Mouse (Mus musculus) gastrocnemius, postnatal 14 days (tissue): ENCODE measurements around the gene Srl. TPM values are rescaled to one million over a fixed set of nuclear protein-coding genes. Genes with fewer than 3 reads are reported as not detected.
A peak's percentile ranks its signal among the peaks of the same experiment; 100 is the strongest.
"Not testable (repeated sequence)": the region's sequence is repeated elsewhere in the genome, so short reads cannot be mapped to it uniquely, and the experiment has no call there.

Experiments
- DNase-seq: peaks from one replicate; pipeline ENCODE4 v3.0.0; 2021; ENCODE audit warnings: mixed read lengths
- intact Hi-C: fragments of 180-260 bp; cut with DNase I; formaldehyde crosslinking; loops from one replicate; pipeline ENCODE4 v1.15.1; 2025; ENCODE audit warnings: low total_unique reads
- total RNA-seq, 2 experiments: library from RNA; stranded (reverse); gene quantifications; 2 replicates each; pipeline ENCODE4 v1.2.3; 2021

The Srl gene
- total RNA-seq, 2 experiments from 2014 or later: 1,512 to 1,606 TPM

DNA sequence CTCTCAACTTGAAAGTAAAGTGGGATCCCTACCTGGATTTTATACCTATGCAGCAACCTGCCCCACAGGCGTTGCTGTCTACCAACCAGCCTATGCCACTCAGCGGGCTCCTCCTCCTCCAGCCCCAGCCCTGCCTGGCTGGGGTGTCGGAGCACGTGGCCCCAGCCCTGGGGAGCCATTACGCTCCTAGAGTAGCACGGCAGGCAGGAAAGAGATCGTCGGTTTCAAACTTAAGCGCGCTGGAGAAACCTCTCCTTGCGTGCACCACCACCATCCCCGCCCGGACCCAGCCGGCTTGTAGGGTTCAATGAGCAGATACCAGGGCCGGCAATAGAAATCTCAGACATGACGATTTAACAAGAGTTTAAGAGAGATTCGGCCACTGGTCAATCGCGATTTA lies 16.3 kb upstream of the Srl start:
- intact Hi-C loops: no loop called here
- peak; percentile 73 for DNase-seq

DNA sequence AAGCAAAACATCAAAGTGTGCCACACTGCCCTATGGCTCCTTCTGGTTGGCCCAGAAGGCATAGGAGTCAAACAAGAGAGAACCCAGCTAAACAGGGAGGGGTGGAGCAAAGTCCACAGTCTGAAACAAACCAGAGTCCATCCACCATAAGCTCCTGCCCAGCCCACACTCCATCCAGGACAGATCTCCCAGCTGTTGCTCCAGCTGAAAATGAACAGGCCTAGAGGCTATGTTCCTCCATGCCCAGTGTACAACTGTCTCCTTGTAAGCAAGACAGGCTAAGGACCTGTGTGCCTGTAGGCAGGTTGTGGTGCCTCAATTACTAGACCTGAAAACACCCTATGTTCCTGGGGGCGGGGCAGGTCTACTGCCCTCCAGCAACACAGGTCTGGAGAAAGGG lies 15.5 kb upstream of the Srl start:
- intact Hi-C loops: no loop called here
- no peak for DNase-seq

DNA sequence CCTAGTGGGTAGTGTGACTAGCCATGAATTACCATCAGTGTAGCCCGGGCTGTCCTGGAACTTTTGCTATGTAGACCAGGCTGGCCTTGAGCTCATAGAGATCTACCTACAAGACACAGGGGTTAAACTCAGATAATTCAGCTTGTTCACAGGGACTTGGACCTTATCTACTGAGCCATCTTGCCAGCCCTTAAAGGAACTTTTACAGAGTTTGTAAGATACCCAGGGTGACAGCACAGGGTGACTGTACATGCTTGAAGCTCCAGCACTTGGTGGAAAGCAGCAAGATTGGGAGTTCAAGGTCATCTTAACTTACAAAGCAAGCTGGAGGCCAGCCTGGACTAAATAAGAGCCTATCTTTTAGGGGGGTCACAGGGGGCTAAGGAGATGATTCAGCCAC lies 13.9 kb upstream of the Srl start:
- intact Hi-C loops: no loop called here

DNA sequence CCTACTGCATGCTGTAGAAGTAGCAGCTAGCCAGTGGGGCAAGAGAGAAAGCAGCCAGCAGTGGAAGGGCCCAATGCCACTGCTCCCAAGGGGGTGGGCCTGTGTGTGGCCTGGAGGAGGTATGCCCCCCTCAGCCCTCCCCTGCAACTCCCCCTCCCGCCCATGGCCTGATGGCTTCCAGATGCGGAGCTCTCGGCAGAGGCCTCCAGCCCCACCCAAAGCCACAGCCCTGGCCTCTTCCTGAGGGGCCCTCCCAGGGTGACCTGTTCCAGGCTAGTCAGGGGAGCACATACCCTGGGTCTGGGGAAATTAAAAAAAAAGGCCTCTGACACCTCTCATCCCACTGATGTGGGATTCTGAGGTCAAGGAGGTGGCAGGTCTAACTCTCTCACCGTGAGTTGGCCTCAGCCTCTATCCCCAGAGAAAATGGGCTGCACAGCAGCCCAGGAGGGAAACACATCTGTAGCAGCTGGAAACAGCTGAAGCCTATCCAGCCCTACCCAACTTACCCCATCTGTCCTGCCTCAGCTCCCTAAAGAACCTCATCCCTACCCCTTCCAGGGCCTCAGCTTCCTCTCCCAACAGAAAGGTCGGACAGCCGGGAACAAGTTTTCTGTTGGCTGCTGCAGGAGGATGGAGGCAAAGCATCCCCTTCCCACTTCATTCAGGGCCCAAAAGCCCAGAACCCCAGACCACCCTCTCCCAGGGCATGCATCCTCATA lies 11.4 kb upstream of the Srl start:
- intact Hi-C loops: loop anchor here (5.0 kb wide), 1 partner anchor 54 kb away; no protein-coding TSS in a partner anchor

More for the DNA sequence above, 13.9 kb upstream of the Srl start:
- no peak for DNase-seq

DNA sequence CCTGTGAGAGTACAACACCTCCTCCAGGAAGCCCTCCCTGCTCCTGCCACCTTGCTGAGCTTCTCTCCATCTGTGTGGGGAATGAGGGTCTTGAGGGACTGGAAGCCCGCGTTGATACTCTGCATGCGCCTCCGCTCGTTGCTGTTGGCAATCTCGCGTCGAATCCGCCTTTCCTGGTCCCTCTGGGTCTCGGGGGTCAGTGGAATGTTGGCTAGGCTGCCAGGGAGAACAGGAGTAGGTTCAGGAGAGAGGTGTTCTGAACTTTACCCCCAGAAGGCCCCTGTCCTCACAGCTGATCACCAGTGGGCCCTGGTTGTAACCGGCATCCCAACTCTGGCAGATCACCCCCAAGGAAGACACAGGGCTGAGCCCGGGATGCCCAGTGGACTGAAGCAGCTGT lies 10.3 kb upstream of the Srl start:
- intact Hi-C loops: loop anchor here (5.0 kb wide), 1 partner anchor 55 kb away; no protein-coding TSS in a partner anchor

More for the DNA sequence above, 11.4 kb upstream of the Srl start:
- peak; percentile 72 for DNase-seq

DNA sequence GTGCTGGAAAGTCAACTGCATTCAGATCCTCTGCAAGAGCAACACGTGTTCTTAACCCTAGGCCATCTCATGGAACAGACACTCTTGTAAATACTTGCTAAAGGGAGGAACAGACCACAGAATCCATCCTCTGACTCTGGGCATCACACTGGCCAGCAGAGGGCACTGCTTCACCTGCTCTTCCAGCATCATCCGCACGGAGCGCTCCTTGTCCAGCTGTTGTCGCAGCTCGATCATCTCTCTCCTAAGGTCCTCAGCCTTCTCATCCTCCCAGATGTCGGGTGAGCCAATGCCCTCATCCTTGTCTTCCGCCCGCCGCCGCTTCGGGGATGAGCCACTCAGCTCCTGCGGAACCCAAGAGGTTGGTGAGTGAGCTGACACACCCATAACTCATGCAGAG lies 9.4 kb upstream of the Srl start:
- intact Hi-C loops: loop anchor here (5.0 kb wide), 1 partner anchor 56 kb away; no protein-coding TSS in a partner anchor
- DNase-seq: peak; percentile 78

More for the DNA sequence above, 10.3 kb upstream of the Srl start:
- DNase-seq: no peak

DNA sequence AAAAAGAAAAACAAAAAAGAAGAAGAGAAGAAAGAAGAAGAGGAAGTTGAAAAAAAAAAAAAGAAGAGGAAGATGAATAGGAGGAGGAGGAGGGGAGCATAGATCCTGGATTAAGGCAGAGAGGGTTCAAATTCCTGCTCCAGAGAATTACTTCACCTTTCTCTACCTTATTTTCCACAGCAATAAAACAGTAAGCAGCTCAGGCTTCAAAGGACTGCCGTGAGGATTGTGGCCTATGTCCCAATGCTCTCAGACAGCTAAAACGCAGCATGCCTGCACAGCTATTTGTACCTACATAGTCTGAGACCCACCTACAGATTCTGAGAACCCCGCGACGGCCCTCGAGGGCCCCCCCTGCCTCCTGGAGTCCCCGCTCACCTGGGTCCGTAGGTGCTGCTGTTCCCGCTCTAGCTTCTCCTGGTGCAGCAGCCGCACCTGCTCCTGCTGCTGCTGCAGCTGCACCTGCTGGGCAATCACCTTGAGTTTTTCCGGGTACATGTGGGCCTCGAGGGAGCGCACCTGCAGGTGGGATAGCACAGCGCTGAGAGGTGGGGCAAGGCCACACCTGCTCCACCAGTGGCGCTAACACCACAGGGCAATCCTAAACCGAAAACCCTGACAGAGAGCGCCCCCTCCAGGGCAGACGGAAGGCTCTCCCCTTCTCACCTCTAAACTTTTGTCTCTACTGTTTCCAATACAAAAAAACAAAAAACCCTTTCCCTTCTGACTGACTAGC lies 7.5 kb upstream of the Srl start:
- DNase-seq: no peak
- intact Hi-C loops: loop anchor here (10.0 kb wide), 1 partner anchor 234 kb away; no protein-coding TSS in a partner anchor

DNA sequence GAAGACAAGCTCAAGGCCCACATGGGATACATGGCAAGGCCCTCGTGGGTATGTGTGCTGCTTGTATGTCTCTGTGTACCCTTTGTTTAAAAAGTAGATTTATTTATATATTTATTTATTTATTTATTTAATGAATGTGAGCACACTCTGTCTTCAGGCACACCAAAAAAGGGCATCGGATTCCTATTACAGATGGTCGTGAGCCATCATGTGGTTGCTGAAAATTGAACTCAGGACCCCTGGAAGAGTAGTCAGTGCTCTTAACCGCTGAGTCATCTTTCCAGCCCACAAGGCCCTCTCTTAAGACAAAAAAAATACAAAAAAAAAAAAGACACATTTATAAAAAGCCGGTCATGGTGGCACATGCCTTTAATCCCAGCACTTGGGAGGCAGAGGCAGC lies 6.0 kb upstream of the Srl start:
- intact Hi-C loops: loop anchor here (10.0 kb wide), 1 partner anchor 233 kb away; no protein-coding TSS in a partner anchor
- no peak for DNase-seq

DNA sequence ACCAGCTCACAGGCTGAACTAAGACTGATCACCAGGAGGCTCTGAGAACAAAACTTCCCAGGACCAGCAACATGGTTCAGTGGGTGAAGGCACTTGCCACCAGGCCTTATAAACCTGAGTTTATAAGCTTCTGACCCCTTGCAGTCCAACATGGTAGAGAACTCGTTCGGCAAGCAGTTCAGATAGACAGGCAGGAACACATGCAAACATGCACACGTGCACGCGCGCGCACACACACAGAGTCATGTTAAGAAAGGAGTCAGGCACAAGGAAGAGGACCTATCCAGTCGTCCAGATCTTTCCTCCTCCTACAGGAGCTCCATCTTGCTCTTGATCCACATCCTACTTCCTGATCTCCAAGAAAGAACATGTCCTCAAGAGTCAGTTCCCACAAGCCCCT lies 5.2 kb upstream of the Srl start:
- no peak for DNase-seq
- intact Hi-C loops: loop anchor here (10.0 kb wide), 1 partner anchor 232 kb away; no protein-coding TSS in a partner anchor

DNA sequence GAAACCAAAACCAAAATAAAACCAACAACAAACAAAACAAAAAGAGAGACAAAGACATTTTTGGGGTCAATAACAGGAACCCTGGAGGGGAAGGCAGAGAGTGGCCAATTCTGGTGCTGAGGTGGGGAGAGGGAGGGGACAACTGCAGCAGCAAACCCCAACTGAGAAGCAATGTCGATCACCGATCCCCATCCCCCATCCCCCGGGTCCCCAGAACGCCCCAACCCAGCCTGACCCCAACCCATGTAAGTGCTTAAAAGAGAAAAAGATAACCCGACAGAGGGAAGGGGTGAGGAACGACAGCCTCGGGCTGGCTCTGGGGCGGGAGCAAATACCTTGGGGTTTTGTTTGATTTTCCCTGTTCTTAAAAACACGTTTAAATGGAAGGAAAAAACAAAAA lies 3.2 kb upstream of the Srl start:
- intact Hi-C loops: loop anchor here (10.0 kb wide), 1 partner anchor 230 kb away; no protein-coding TSS in a partner anchor
- DNase-seq: no peak

DNA sequence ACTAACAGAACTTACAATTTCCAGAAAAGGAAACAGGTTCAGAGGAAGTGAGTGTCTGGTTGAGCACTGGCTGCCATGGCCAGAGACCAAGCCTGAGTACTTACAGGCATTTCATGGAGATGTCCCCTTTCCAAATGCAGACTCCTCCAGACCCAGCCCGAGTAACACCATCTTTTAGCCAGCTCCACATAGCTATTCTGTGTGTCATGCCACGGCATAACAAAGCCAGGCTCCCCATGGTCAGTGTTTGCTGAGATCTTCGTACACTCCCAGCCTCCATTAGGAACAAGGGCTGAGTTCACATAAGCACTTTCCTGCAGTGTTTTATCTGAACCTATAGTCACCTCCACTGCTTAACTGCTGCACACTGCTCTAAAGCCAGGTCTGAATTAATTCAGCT lies 1.6 kb upstream of the Srl start:
- intact Hi-C loops: loop anchor here (2.0 to 10.0 kb wide), 2 partner anchors 56 to 228 kb away; no protein-coding TSS in a partner anchor
- no peak for DNase-seq

DNA sequence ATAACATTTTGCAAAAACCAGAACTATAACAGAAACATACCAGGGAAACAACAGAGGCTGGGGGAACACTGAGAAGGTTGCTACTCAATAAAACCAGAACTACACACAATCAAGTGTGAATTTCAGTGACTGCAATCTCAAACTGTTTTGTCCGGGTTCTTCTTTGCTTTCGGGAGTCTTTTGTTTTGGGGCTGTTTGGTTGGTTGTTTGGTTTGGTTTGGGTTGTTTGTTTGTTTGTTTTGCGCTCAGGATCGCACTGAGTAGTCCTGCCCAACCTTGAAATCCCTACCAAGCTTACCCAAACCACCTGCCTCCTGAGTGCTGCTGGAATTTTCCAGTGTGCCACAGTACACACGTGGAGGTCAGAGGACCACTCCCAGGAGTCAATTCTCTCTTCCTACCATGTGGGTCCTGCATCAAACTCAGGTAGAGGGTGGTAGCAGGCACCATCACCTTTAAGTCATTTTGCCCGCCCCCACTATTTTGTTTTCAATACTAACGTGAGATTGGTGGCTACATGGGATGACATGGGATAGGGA lies 689 bp upstream of the Srl start:
- intact Hi-C loops: loop anchor here (2.0 to 10.0 kb wide), 2 partner anchors 56 to 228 kb away; no protein-coding TSS in a partner anchor
- DNase-seq: no peak

DNA sequence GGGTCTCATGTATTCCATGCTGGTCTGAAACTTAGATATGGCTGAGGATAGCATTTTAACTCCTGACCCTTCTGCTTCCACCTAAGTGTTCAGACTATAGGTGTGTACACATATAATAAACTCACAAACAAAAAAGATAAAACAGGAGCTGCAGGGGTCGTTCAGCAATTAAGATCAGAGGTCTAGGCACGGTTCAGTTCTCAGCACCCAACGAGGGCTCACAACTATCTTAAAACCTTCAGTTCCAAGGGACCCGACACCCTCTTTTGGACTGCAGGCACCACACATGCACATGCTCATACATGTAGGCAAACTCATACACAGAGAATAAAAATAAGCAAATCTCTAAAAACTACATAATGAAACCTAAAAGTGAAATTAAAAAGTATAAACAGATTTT lies 583 bp downstream of the Srl start:
- intact Hi-C loops: loop anchor here (10.0 kb wide), 1 partner anchor 226 kb away; no protein-coding TSS in a partner anchor
- DNase-seq: no peak

DNA sequence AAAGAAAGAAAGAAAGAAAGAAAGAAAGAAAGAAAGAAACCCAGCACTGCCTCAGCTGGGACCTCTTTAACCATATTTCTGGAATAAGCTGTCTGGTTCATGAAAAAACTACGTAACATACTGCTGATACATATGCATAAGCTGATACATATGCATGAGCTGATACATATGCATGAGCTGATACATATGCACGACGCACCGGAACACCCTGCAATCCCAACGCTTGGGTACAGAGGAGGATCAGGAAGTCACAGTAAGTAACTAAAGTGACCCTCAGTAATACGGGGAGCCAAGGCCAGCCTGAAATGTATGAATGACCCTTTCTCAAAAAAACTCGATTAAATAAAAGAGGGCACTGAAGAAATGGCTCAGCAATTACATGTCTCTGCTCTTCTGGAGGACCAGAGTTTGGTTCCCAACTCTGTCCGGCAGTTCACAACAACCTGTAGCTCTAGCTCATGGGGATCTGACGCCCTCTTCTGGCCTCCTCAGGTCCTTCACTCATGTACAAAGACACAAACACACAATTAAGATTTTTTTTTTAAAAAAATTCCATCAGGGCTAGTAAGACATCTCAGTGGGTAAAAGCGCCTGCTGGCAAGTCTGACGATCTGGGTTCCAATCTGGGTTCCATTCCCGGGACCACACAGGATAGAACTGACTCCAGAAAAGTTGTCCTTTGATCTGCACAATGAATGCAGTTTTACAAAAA lies 1.4 kb downstream of the Srl start:
- no peak for DNase-seq
- intact Hi-C loops: loop anchor here (10.0 kb wide), 1 partner anchor 225 kb away; no protein-coding TSS in a partner anchor

DNA sequence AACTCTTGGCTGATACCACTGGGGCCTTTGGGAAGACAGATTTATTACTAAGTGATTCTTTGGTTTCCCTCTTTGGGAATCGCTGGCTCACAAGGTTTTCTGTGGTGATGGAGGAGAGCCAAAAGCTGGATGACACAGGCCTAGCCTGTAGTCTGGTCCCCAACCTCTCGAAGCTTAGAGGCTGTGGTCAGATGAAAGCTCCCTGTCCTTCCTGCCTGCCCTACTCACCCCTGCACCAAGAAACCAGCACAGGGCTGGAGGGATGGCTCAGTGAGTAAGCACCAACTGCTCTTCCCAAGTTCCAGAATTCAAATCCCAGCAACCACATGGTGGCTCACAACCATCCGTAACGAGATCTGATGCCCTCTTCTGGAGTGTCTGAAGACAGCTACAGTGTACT lies 2.1 kb downstream of the Srl start:
- DNase-seq: no peak
- intact Hi-C loops: no loop called here

DNA sequence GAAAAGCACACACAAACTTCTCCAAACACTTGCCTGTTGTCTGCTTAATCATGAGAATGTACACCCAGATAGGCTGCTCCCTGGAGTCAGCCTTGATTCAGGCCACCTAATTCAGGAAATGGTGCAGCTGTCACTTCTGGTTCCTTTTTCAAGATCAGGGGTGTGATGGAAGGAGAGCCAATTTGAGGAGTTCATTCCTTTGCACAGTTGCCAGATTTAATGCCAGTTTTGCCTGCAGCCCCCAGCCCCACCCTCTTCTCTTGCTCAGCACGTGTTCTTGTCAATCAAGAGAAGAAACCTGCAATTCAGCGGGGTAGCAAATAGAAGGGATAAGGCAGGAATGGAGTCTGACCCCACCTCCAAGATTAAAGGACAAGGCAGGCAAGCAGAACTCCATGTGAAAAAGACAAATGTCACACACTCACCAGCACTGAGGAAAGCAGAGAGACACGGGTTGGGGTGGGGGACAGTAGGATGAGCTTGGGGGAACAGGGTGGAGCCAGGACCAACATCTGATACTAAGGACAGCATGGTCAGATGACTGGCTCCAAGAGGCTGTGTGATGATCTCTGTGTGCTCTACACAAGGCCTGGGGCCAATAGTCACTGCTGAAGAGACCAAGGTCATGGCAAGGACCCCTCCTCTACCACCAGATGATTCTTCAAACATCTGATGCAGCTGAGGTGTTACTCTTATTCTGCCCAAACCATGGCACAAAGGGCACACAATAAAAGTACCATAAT lies 3.8 kb downstream of the Srl start:
- no peak for DNase-seq
- intact Hi-C loops: no loop called here

DNA sequence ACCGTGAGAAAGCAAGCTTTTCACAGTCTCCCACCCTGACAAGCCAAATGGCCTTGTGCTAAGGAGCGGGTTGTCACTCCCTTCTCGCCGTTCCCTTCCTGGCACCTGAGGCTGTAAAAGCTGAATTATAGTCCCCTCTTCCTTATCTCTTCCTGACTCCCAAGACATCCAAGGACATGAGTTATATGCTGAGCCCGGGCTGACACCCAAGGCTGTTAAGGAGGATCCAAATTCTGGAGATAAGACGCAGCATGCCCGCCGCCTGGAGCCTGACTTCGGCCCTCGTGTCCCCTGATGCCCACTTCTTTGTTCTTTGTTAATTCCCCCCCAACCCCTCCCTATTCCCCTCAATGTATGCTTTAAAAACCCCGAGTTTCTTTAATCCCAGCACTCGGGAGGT lies 14.2 kb downstream of the Srl start:
- DNase-seq, intact Hi-C loops: not testable (repeated sequence)

DNA sequence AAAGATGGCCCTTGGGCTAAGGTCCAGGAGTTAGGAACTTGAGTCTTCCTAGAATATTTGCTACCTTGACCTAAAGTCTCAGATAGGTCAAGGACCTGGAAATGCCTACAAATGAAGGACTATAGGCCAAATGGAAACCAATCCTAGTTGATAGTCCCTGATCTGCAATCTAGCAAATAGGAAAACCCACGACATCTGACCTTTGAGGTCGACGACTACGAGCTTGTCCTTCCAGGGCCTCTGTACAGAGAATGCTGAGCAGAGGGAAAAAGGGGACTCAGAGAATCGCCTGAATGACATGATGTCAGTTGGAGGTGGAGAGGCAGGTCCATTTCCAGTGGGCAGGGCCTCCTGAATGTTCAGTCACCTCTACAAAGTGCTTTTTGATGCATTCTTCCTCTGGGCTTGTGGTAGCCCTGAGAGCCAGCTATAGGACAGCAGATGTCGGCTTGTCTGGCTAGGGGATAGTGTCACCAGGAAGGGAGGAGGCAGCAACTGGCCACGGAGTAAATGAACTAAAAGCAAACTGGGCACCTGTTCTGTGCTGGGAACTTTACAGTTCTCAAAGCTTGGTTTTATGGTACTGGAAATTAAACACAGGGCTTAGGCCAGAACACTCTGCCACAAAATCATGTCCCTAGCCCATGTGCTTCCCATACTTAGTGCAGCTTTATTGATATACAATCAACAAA lies 18.2 kb downstream of the Srl start:
- DNase-seq: no peak
- intact Hi-C loops: no loop called here
